Mouse (Mus musculus) bone marrow, adult 2 months (tissue): Measurements from ENCODE around the gene Trim6. TPM values are rescaled to one million over a fixed set of nuclear protein-coding genes. Genes with fewer than 3 reads are reported as not detected.
"Not testable (repeated sequence)": the region's sequence is repeated elsewhere in the genome, so short reads cannot be mapped to it uniquely, and the experiment has no call there.

Experiments used
- H3K27ac ChIP-seq: fragments of 200-500 bp; 2 replicates; pipeline ENCODE4 v1.5.1; 2012; ENCODE audit warnings: low read depth, mild to moderate bottlenecking, control low read depth, inconsistent platforms, low read length; ENCODE audit not compliant: control insufficient read depth, poor library complexity, insufficient read depth
- H3K4me1 ChIP-seq: fragments of 200-500 bp; 2 replicates; pipeline ENCODE4 v1.6.1; 2011; ENCODE audit warnings: low read length; ENCODE audit not compliant: control insufficient read depth, insufficient read depth
- H3K4me3 ChIP-seq: fragments of 200-500 bp; replicated peaks from 2 replicates; pipeline ENCODE3; 2011; ENCODE audit warnings: mild to moderate bottlenecking, low read depth, low read length, control low read depth; ENCODE audit not compliant: control insufficient read depth
- CTCF ChIP-seq: fragments of 200-500 bp; IDR thresholded peaks from 2 replicates; pipeline ENCODE4 v1.5.1; 2011; ENCODE audit warnings: low read length, control low read depth; ENCODE audit not compliant: control insufficient read depth, insufficient read depth
- POLR2A ChIP-seq: fragments of 200-500 bp; IDR thresholded peaks from 2 replicates; pipeline ENCODE4 v1.6.1; 2011; ENCODE audit warnings: low read depth, mild to moderate bottlenecking, control low read depth, low read length, borderline replicate concordance; ENCODE audit not compliant: control insufficient read depth
- WGBS: fragments of 180-500 bp; shearing (Covaris S2); methylation state at CpG from one replicate; pipeline ENCODE4 v1.1.7; 2018; 5-methylcytosine and 5-hydroxymethylcytosine counted together
- polyA plus RNA-seq: library from polyadenylated mRNA; stranded (reverse); fragments of >200 nt; gene quantifications from 2 replicates; pipeline ENCODE4 v1.2.4, GENCODE M21; 2011; ENCODE audit warnings: low replicate concordance; ENCODE audit not compliant: missing spikeins, insufficient read depth, insufficient read length

Trim6 gene
- polyA plus RNA-seq, 1 experiment = 6.1 TPM

DNA sequence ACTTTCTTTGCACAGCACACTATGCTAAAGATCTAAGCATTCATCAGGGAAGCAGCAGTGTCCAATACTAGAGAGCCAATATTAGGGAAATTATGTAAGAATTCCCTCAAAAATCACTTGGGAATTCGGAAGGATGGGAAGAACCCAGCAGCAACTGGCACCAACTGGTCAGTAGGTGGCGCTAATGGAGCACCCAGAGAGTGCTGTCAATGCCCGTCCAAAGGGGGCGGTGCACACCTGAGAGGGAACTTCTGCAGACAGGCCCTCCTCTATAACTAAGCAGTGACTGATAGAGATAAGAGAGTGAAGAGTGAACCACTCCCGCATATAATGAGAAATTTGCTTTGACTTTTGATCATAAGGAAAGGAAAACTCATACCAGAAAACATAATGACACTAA lies 18.8 kb upstream of the Trim6 start:
- no peak overlapping the region for H3K4me3 ChIP-seq
- TF ChIP-seq POLR2A = no peak
- peak; percentile 98 for TF ChIP-seq CTCF
- WGBS = 1% methylated on average over 5 of the region's 5 CpGs
- no peaks in the 10 kb centered on the region for H3K4me1 ChIP-seq
- no peak overlapping the region for H3K27ac ChIP-seq

DNA sequence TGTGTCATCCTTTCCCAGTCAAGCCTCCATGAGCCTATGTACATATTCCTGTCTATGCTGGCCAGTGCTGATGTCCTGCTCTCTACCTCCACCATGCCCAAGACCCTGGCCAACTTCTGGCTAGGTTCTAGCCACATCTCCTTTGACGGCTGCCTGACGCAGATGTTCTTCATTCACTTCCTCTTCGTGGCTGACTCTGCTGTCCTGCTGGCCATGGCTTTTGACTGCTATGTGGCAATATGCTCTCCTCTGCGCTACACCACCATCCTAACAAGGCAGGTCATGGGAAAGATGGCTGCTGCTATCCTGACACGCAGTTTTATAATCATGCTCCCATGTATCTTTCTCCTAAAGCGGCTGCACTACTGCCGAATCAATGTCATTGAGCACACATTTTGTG lies 12.4 kb upstream of the Trim6 start:
- Histone ChIP-seq H3K4me1 (peaks cover 3% of the 10 kb centered on the region; the same call in 1 of the 2 replicates), H3K27ac (peak overlapping the region; percentile 57; the same call in 1 of the 2 replicates), H3K4me3 (no peak overlapping the region)
- WGBS = 35% methylated on average over 7 of the region's 7 CpGs
- 0 out of 2 replicates have a peak, but pooled peaks have one; percentile 1 for TF ChIP-seq CTCF
- TF ChIP-seq POLR2A = no peak

GRCm38 (mm10) chr7:104216011-104216535 lies 2.5 kb upstream of the Trim6 start:
- Histone ChIP-seq H3K4me3 (no peak overlapping the region), H3K27ac (no peak overlapping the region), H3K4me1 (no peaks in the 10 kb centered on the region; the same call in 1 of the 2 replicates)
- WGBS = 8% methylated on average over 1 of the region's 1 CpGs
- TF ChIP-seq POLR2A = no peak
- TF ChIP-seq CTCF = no peak

GRCm38 (mm10) chr7:104217881-104218280 lies 712 bp upstream of the Trim6 start:
- 33% methylated on average over 2 of the region's 2 CpGs for WGBS
- H3K4me3 ChIP-seq = no peak overlapping the region
- H3K4me1 ChIP-seq = no peaks in the 10 kb centered on the region; the same call in 1 of the 2 replicates
- H3K27ac ChIP-seq = no peak overlapping the region
- TF ChIP-seq CTCF = no peak
- TF ChIP-seq POLR2A = no peak

DNA sequence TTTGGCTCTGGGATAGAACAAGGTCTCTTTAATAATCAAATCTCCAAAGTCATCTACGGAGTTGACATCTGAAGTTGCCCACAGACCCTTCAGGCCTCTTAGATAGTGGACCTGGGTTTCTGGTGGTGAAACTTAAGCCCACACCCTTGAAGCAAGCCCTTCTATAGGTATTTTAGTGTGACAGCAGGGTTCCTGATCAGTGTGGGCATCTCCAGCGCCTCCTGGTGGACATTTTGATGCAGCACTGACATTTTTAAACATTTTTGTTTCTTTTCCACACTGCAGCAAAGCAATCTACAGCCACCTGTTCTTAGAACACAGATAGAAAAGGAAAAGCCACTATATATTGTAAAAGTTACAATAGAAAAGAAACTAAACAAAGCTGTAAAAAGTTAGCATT lies 12.6 kb downstream of the Trim6 start:
- WGBS = 35% methylated on average over 2 of the region's 2 CpGs
- Histone ChIP-seq H3K27ac (no peak overlapping the region), H3K4me3 (no peak overlapping the region), H3K4me1 (no peaks in the 10 kb centered on the region)
- no peak for TF ChIP-seq POLR2A
- peak; percentile 83 for TF ChIP-seq CTCF

- Histone ChIP-seq H3K27ac (no peak overlapping the region), H3K4me3 (no peak overlapping the region), H3K4me1 (no peaks in the 10 kb centered on the region)
- no peak for TF ChIP-seq POLR2A
- no peak for TF ChIP-seq CTCF
These were observed 22.3 kb downstream of the Trim6 start for GRCm38 (mm10) chr7:104240857-104241256.

GRCm38 (mm10) chr7:104243616-104244015 lies 25.0 kb downstream of the Trim6 start:
- Histone ChIP-seq H3K4me1 (no peaks in the 10 kb centered on the region), H3K27ac (no peak overlapping the region), H3K4me3 (no peak overlapping the region)
- TF ChIP-seq POLR2A = no peak
- TF ChIP-seq CTCF = no peak
- WGBS = 79% methylated on average over 1 of the region's 1 CpGs

DNA sequence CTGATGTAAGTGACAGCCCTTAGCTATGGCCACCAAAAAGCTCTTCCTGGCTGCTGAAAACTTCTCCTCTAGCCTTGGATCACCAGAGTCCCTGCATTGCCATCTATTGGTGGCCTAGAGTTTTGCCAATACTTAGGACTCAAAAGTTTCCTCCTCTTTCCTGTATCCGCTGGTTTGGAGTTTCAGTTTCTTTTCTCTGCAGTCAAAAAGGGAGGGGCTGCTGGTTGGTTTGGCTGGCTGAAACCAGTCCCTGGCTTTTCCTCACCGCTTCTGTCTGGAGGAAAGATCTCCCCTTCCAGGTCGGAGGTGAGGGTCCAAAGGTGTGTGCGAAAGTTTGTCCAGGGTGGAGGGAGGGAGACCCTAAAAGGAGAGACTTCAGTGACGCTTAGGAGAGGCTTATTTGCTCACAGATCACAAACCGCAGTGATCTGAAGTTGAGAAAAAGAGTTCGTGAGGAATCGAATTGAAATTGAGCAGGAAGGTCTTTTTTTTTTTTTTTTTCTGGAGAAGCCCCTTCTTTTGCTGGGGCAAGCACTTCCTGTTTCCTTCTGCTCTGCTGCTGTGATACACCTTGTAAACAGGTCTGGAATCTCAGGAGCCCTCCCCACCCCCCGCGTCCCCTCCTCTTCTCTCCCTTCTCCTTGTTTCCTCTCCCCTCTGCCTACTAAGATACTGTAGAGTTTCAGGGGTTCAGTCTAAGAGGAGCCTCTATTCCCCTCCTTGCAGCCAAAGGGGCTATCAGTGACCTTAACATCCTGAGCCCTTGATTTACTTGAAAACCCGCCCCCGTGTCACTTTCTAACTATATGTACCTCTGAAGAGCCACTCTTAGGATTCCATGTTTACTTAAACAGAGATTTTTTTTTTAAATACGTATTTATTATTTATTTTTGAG lies 25.9 kb downstream of the Trim6 start, which contains the start of gene Trim34a:
Trim34a (plus strand) TSS at position 171 of the 895 bp plus-strand sequence.
- H3K4me3 ChIP-seq = peak within 1 kb of the TSS; percentile 73
- WGBS = 1% methylated on average over 13 of the region's 13 CpGs
- H3K4me1 ChIP-seq = no peaks in the 10 kb centered on the region
- TF ChIP-seq POLR2A (no peak), CTCF (peak; percentile 21; the same call in 1 of the 2 replicates)
- peak within 1 kb of the TSS; percentile 65 for H3K27ac ChIP-seq

- H3K4me3 ChIP-seq, H3K27ac ChIP-seq, H3K4me1 ChIP-seq: not testable (repeated sequence)
- 72% methylated on average over 4 of the region's 4 CpGs for WGBS
These were observed 41.8 kb downstream of the Trim6 start for GRCm38 (mm10) chr7:104260380-104260779.

DNA sequence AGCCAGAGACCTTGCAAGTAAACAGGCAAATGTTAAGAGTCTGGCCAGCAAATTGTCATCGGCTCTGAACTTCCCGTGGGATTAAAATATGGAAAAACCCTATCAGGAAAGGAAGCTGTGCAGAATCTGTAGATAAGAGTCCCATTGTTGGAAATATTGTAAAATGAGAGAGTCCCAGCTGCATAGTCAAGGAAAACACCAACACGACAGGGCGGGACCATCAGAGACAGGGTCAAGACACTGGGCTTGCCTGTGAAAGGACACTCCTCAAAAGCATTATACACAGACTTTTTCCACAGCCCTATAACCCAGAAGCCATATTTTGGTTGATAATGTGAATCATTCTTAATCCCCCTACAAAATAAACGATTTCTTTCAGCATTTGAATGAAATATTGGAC lies 46.7 kb downstream of the Trim6 start:
- H3K27ac ChIP-seq = not testable (repeated sequence)
- WGBS = 71% methylated on average over 5 of the region's 5 CpGs

DNA sequence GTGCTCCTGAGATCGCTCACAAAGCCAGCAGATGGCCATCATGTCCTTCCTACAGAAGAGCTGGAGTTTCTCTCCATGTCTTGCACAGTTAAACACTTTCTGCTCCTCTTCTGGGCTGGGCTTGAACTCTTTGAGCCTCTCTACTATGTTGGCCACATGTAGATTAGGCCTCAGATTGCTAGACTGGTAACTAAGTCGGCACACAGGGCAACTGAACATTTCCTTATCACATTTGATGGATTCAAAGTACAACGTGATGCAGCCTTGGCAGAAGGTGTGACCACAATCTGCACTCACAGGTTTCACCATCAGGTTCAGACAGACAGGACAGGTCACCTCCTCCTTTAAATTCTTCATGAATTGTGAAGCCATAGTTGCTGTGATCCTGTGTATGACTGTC lies 60.8 kb downstream of the Trim6 start:
- H3K27ac ChIP-seq, H3K4me1 ChIP-seq, H3K4me3 ChIP-seq: not testable (repeated sequence)
- 72% methylated on average over 3 of the region's 3 CpGs for WGBS

More for the DNA sequence above, 46.7 kb downstream of the Trim6 start:
- H3K4me1 ChIP-seq, H3K4me3 ChIP-seq: not testable (repeated sequence)
